Mouse (Mus musculus) kidney, adult 2 months (tissue): ENCODE measurements at regions not wholly inside any gene's neighbourhood (a gene's known extent, or its start where the extent isn't known, plus 50 kb on each side); places are given as distances from the start of the nearest gene placed in this dataset.

Source experiments
- CTCF ChIP-seq: fragments of 200-500 bp; conservative IDR thresholded peaks from 2 replicates; pipeline ENCODE4 v1.5.1; 2011; ENCODE audit warnings: low read depth, mild to moderate bottlenecking, control low read depth, low read length, moderate library complexity, mixed read lengths; ENCODE audit not compliant: insufficient read depth, insufficient read length
- POLR2A ChIP-seq: fragments of 200-500 bp; IDR thresholded peaks from one replicate; pipeline ENCODE4 v1.6.1; 2011; ENCODE audit warnings: low read depth, low read length, control low read depth

GRCm38 (mm10) chr9:71361311-71361710, 124.4 kb downstream of the Polr2m start:
- no peak for TF ChIP-seq CTCF
- TF ChIP-seq POLR2A: no peak
